Mouse (Mus musculus) liver, embryonic 16.5 days (tissue): ENCODE results near the gene Nhlrc4. TPM values are rescaled to one million over a fixed set of nuclear protein-coding genes. Genes with fewer than 3 reads are reported as not detected.

ENCODE experiments used
- ATAC-seq: fragments of 200-750 bp; cut with Nextera tagmentation; 2 replicates; pipeline ENCODE4 v1.8.0; 2017; ENCODE audit warnings: low read depth, mild to moderate bottlenecking, moderate number of reproducible peaks, moderate library complexity
- H3K27ac ChIP-seq: fragments of 300-500 bp; sonication (generic); 2 replicates; pipeline ENCODE4 v1.5.1; 2014; ENCODE audit warnings: mild to moderate bottlenecking, low read length
- H3K27me3 ChIP-seq: fragments of 300-500 bp; sonication (generic); 2 replicates; pipeline ENCODE4 v1.6.1; 2014; ENCODE audit warnings: low read depth, low read length, mixed read lengths; ENCODE audit not compliant: control insufficient read depth, insufficient read depth
- H3K36me3 ChIP-seq: fragments of 300-500 bp; sonication (generic); 2 replicates; pipeline ENCODE4 v1.6.1; 2014; ENCODE audit warnings: mild to moderate bottlenecking; ENCODE audit not compliant: control insufficient read depth, insufficient read depth
- H3K4me1 ChIP-seq: fragments of 300-500 bp; sonication (generic); 2 replicates; pipeline ENCODE4 v1.6.1; 2014; ENCODE audit warnings: low read depth, low read length, mixed read lengths; ENCODE audit not compliant: control insufficient read depth
- H3K4me2 ChIP-seq: fragments of 300-500 bp; sonication (generic); 2 replicates; pipeline ENCODE4 v1.6.1; 2014; ENCODE audit warnings: low read depth, low read length, mixed read lengths
- H3K4me3 ChIP-seq: fragments of 300-500 bp; sonication (generic); 2 replicates; pipeline ENCODE4 v1.5.1; 2014; ENCODE audit warnings: low read depth, mild to moderate bottlenecking, low read length
- H3K9ac ChIP-seq: fragments of 300-500 bp; sonication (generic); 2 replicates; pipeline ENCODE4 v1.6.1; 2014; ENCODE audit warnings: low read depth, low read length
- H3K9me3 ChIP-seq: fragments of 300-500 bp; sonication (generic); replicated peaks from 2 replicates; pipeline ENCODE4 v1.6.1; 2016; ENCODE audit warnings: low read length; ENCODE audit not compliant: control insufficient read depth
- WGBS: fragments of 180-500 bp; shearing (Covaris S2); extraction: QIAGEN DNeasy Blood & Tissue Kit; methylation state at CpG from one replicate; pipeline ENCODE4 v1.1.7; 2014; ENCODE audit not compliant: insufficient replicate concordance; 5-methylcytosine and 5-hydroxymethylcytosine counted together
- polyA plus RNA-seq: library from polyadenylated mRNA; unstranded; fragments of >200 nt; fragmentation: Nextera tagmentation; extraction: Ambion mirVana; gene quantifications from 2 replicates; pipeline ENCODE4 v1.2.1, GENCODE M21; 2015

The Nhlrc4 gene
- polyA plus RNA-seq, 1 experiment from 2014 or later: 7.8 TPM

- Histone ChIP-seq H3K9me3 (no peaks in the 10 kb centered on the region), H3K36me3 (no peaks in the 10 kb centered on the region), H3K4me1 (no peaks in the 10 kb centered on the region; the same call in 1 of the 2 replicates), H3K4me2 (no peak overlapping the region), H3K27ac (no peak overlapping the region), H3K9ac (no peak overlapping the region), H3K27me3 (no peaks in the 10 kb centered on the region), H3K4me3 (no peak overlapping the region)
- 62% methylated on average over 2 of the region's 2 CpGs for WGBS
- ATAC-seq: no peak
These were observed 37.1 kb downstream of the Nhlrc4 start for GRCm38 (mm10) chr17:25907640-25908039.

- Histone ChIP-seq H3K9ac (no peak overlapping the region), H3K4me2 (no peak overlapping the region), H3K4me1 (no peaks in the 10 kb centered on the region; the same call in 1 of the 2 replicates), H3K36me3 (peaks cover 6% of the 10 kb centered on the region; the same call in 1 of the 2 replicates), H3K9me3 (no peaks in the 10 kb centered on the region), H3K27me3 (no peaks in the 10 kb centered on the region), H3K27ac (no peak overlapping the region), H3K4me3 (no peak overlapping the region)
- no peak for ATAC-seq
- 52% methylated on average over 3 of the region's 3 CpGs for WGBS
These were observed 41.7 kb downstream of the Nhlrc4 start for GRCm38 (mm10) chr17:25903061-25903460.

- Histone ChIP-seq H3K4me2 (no peak overlapping the region), H3K27ac (no peak overlapping the region), H3K36me3 (peaks cover 6% of the 10 kb centered on the region; the same call in 1 of the 2 replicates), H3K9ac (no peak overlapping the region), H3K27me3 (no peaks in the 10 kb centered on the region), H3K4me3 (no peak overlapping the region), H3K9me3 (no peaks in the 10 kb centered on the region), H3K4me1 (peaks cover 6% of the 10 kb centered on the region; the same call in 1 of the 2 replicates)
- no peak for ATAC-seq
- 59% methylated on average over 1 of the region's 1 CpGs for WGBS
These were observed 44.6 kb downstream of the Nhlrc4 start for GRCm38 (mm10) chr17:25900193-25900592.

GRCm38 (mm10) chr17:25895891-25896290, 48.9 kb downstream of the Nhlrc4 start:
- Histone ChIP-seq H3K9me3 (no peaks in the 10 kb centered on the region), H3K4me2 (no peak overlapping the region), H3K27me3 (no peaks in the 10 kb centered on the region), H3K4me3 (no peak overlapping the region), H3K36me3 (peaks cover 6% of the 10 kb centered on the region; the same call in 1 of the 2 replicates), H3K27ac (no peak overlapping the region), H3K4me1 (peaks cover 6% of the 10 kb centered on the region; the same call in 1 of the 2 replicates), H3K9ac (no peak overlapping the region)
- no peak for ATAC-seq
- WGBS: 75% methylated on average over 12 of the region's 12 CpGs

- ATAC-seq: no peak
- Histone ChIP-seq H3K36me3 (peaks cover under 1% of the 10 kb centered on the region; the same call in 1 of the 2 replicates), H3K9ac (no peak overlapping the region), H3K27ac (no peak overlapping the region), H3K4me1 (peaks cover 6% of the 10 kb centered on the region; the same call in 1 of the 2 replicates), H3K4me2 (no peak overlapping the region), H3K4me3 (no peak overlapping the region), H3K9me3 (no peaks in the 10 kb centered on the region), H3K27me3 (no peaks in the 10 kb centered on the region)
- WGBS: 30% methylated on average over 2 of the region's 2 CpGs
These were observed 49.3 kb downstream of the Nhlrc4 start for GRCm38 (mm10) chr17:25895415-25895814.

- peaks cover 6% of the 10 kb centered on the region; the same call in 1 of the 2 replicates for H3K4me1 ChIP-seq
- H3K27me3 ChIP-seq: no peaks in the 10 kb centered on the region
- peak; percentile 58; the same call in 1 of the 2 replicates for ATAC-seq
- no peak overlapping the region for H3K9ac ChIP-seq
- no peaks in the 10 kb centered on the region for H3K9me3 ChIP-seq
- H3K27ac ChIP-seq: no peak overlapping the region
- 34% methylated on average over 2 of the region's 2 CpGs for WGBS
- no peak overlapping the region for H3K4me3 ChIP-seq
- no peaks in the 10 kb centered on the region for H3K36me3 ChIP-seq
- H3K4me2 ChIP-seq: no peak overlapping the region
These were observed 50.7 kb downstream of the Nhlrc4 start for GRCm38 (mm10) chr17:25893975-25894617.

Other genes with a start within 250 kb of the Nhlrc4 start
- gene Gng13, start 227.8 kb downstream of the Nhlrc4 start, polyA plus RNA-seq: not detected in 2 replicates
- 16.3 and 18.0 TPM in 2 replicates for gene Chtf18, start 217.5 kb downstream of the Nhlrc4 start, polyA plus RNA-seq
- gene Rpusd1, start 217.3 kb downstream of the Nhlrc4 start, polyA plus RNA-seq: 5.2 TPM in 2 replicates
- gene Mslnl, start 208.9 kb downstream of the Nhlrc4 start, polyA plus RNA-seq: not detected in 2 replicates
- 2.8 and 3.4 TPM in 2 replicates for gene Msln, start 190.6 kb downstream of the Nhlrc4 start, polyA plus RNA-seq
- gene Narfl, start 171.2 kb downstream of the Nhlrc4 start, polyA plus RNA-seq: 12.1 and 13.8 TPM in 2 replicates
- gene Haghl, start 159.3 kb downstream of the Nhlrc4 start, polyA plus RNA-seq: 6.9 and 7.0 TPM in 2 replicates
- 0.04 and 0.07 TPM in 2 replicates for gene Ccdc78, start 158.4 kb downstream of the Nhlrc4 start, polyA plus RNA-seq
- 54.1 and 57.1 TPM in 2 replicates for gene Fam173a, start 152.1 kb downstream of the Nhlrc4 start, polyA plus RNA-seq
- not detected in 2 replicates for gene AC134908.4, start 149.3 kb downstream of the Nhlrc4 start, polyA plus RNA-seq
- 11.8 and 12.1 TPM in 2 replicates for gene Metrn, start 147.8 kb downstream of the Nhlrc4 start, polyA plus RNA-seq
- 0.09 and 0.17 TPM in 2 replicates for gene Fbxl16, start 135.9 kb downstream of the Nhlrc4 start, polyA plus RNA-seq
- gene Wdr24, start 121.3 kb downstream of the Nhlrc4 start, polyA plus RNA-seq: 10.8 and 11.6 TPM in 2 replicates
- gene Jmjd8, start 116.1 kb downstream of the Nhlrc4 start, polyA plus RNA-seq: 20.7 and 23.5 TPM in 2 replicates
- 106 and 112 TPM in 2 replicates for gene Stub1, start 111.6 kb downstream of the Nhlrc4 start, polyA plus RNA-seq
- gene Rhbdl1, start 107.7 kb downstream of the Nhlrc4 start, polyA plus RNA-seq: 0.30 and 0.45 TPM in 2 replicates
- gene Gm20683, start 103.2 kb downstream of the Nhlrc4 start, polyA plus RNA-seq: 0.64 and 0.65 TPM in 2 replicates
- gene Rhot2, start 100.1 kb downstream of the Nhlrc4 start, polyA plus RNA-seq: 11.4 and 12.3 TPM in 2 replicates
- 7.2 and 7.8 TPM in 2 replicates for gene Wdr90, start 83.5 kb downstream of the Nhlrc4 start, polyA plus RNA-seq
- 32.8 and 37.0 TPM in 2 replicates for gene Mcrip2, start 76.2 kb downstream of the Nhlrc4 start, polyA plus RNA-seq
- gene Mettl26, start 69.9 kb downstream of the Nhlrc4 start, polyA plus RNA-seq: 47.8 and 50.5 TPM in 2 replicates
- gene Wfikkn1, start 64.1 kb downstream of the Nhlrc4 start, polyA plus RNA-seq: 0.30 and 0.42 TPM in 2 replicates
- 6.2 and 7.0 TPM in 2 replicates for gene Rab40c, start 25.2 kb downstream of the Nhlrc4 start, polyA plus RNA-seq
- gene Pigq, start within 50 bp of the Nhlrc4 start, polyA plus RNA-seq: 147 and 154 TPM in 2 replicates
- 0.13 and 0.16 TPM in 2 replicates for gene A930017K11Rik, start 7.6 kb upstream of the Nhlrc4 start, polyA plus RNA-seq
- gene Capn15, start 40.8 kb upstream of the Nhlrc4 start, polyA plus RNA-seq: 8.0 and 9.9 TPM in 2 replicates
- 1.4 and 1.7 TPM in 2 replicates for gene Rab11fip3, start 124.6 kb upstream of the Nhlrc4 start, polyA plus RNA-seq
- 21.2 and 26.3 TPM in 2 replicates for gene Decr2, start 145.4 kb upstream of the Nhlrc4 start, polyA plus RNA-seq
- gene Nme4, start 150.6 kb upstream of the Nhlrc4 start, polyA plus RNA-seq: 30.1 and 30.9 TPM in 2 replicates
- 1.2 and 1.6 TPM in 2 replicates for gene Tmem8, start 168.3 kb upstream of the Nhlrc4 start, polyA plus RNA-seq
- gene Mrpl28, start 178.5 kb upstream of the Nhlrc4 start, polyA plus RNA-seq: 106 and 117 TPM in 2 replicates
- 2.3 and 2.6 TPM in 2 replicates for gene Axin1, start 193.7 kb upstream of the Nhlrc4 start, polyA plus RNA-seq